Mouse (Mus musculus) heart, postnatal 10 days (tissue): ENCODE results near the gene Hectd4. TPM values are rescaled to one million over a fixed set of nuclear protein-coding genes. Genes with fewer than 3 reads are reported as not detected.
"Not testable (repeated sequence)": the region's sequence is repeated elsewhere in the genome, so short reads cannot be mapped to it uniquely, and the experiment has no call there.

ENCODE experiments used
- DNase-seq, 2 experiments: peaks; one replicate each; pipeline ENCODE4 v3.0.0; 2021
- intact Hi-C: fragments of 180-260 bp; cut with DNase I; formaldehyde crosslinking; loops from one replicate; pipeline ENCODE4 v1.15.1; 2025
- total RNA-seq, 2 experiments: library from RNA; stranded (reverse); gene quantifications; 2 replicates each; pipeline ENCODE4 v1.2.3; 2021

The Hectd4 gene
- total RNA-seq, 2 experiments from 2014 or later: 24.0 to 24.4 TPM

DNA sequence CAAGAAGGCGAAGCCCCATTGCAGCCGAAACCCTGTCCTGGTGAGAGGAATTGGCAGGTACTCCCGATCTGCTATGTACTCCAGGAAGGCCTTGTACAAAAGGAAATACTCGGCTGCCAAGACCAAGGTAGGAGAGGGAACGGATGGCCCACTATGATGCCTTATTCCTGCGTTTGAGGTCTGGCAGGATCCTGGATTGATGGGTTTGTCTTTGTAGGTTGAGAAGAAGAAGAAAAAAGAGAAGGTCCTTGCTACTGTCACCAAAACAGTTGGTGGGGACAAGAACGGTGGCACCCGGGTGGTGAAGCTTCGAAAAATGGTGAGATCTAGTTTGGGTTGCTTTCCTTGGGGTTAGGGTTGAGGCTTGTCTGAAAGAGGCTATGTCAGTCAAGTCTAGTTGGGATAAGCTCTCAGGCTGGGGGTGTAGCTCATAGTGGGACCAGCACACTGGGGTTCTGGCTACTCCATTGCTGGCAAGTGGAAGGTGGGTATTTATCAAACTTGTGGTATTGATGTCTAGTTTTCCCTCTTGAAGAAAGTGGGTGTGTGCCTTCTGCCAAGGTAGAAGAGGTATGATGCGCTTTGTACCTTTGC lies 14.4 kb upstream of the Hectd4 start:
- intact Hi-C loops, DNase-seq: not testable (repeated sequence)

DNA sequence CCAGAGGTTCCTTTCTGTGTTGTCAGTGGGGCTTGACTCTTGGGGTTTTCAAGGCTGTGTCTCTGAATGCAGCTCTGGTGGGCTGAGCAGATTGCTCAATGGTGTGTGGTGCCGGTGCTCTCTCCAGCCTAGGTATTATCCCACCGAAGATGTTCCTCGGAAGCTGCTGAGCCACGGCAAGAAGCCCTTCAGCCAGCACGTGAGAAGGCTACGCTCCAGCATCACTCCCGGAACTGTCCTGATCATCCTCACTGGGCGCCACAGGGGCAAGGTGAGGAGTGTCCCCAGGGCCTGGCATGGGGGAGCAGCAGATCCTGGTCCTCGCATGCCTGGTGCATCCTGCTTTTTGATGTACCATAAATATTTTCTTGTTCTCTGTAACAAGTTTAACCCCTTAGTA lies 13.5 kb upstream of the Hectd4 start:
- intact Hi-C loops: no loop called here
- DNase-seq: no peak

DNA sequence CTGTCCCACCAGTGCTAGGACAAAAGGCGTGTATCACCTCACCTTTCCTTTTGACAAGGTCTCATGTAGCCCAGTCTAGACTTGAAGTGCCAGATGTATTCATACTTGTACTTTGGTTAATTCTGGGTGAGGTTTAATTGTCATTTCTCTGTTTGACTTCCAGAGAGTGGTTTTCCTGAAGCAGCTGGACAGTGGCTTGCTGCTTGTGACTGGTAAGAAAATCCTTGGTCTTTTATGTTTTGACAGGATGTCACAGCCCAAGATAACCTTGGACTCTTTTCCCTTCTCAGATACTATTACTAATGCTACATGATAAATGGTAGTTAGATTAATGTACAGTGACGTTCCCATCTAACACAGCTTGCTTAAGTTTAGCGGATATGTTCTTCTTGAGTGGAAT lies 13.0 kb upstream of the Hectd4 start:
- no peak for DNase-seq
- intact Hi-C loops: no loop called here

DNA sequence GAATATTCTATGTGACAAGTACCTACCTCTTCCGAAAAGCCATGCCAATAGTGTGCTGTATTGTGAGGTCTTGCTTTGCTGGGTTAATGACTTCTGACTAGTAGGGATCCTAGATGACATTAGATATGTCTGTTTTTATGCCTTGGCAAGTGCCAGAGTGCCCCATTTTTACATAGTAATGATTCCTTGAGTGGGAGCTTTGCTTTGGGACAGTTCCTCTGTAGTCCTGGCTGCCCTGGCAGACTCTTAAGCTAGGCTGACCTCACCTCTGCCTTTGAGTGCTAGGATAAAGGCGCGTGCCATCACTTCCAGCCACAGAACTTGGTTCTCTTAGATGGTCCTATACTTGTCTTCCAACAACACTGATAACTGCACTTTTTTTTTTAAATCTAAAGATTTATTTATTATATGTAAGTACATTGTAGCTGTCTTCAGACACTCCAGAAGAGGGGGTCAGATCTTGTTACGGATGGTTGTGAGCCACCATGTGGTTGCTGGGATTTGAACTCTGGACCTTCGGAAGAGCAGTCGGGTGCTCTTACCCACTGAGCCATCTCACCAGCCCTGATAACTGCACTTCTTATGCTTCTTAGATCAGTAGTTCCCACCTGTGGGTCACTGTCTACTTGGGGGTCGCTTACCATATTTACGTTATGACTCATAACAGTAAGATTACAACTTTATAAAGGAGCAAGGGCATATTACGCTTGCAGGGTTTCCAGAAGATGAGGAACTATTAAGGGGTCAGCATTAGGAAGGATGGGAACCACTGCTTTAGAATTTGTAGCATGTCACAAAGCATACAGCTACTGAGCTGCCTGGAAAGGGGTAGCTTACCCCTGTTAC lies 10.0 kb upstream of the Hectd4 start:
- intact Hi-C loops: no loop called here
- DNase-seq: no peak

DNA sequence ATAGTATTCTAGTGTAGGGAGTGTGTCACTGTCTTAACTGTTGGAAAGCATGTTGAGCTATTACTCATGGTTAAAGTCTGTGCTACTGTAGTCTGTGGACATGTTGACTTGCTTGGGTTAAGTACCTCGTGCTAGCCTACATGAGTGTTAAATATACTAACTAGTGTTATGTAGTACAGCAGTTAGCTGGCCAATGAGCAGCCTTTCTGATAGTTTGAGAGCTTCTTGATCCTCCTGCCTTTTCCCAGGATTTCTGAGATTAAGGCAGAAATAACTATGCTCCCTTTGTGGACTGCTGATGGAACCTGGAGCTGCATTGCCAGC lies 9.5 kb upstream of the Hectd4 start:
- intact Hi-C loops: no loop called here
- no peak for DNase-seq

DNA sequence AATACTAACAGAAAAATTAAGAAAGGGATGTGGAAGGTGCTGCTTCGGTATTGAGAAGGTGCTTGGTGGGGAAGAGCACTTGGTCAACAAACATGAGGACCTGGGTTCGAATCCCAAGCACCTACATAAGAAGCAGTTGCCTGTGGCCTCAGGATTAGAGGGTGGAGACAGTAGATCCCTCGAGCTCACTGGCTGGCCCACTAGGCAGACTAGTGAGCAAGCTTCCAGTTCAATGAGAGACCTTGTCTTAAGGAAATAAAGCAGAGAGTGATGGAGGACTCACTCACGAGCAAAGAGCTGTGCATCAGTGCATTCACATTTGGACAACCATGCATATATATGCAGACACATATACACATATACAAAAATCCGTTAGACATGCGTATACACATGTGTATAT lies 7.9 kb upstream of the Hectd4 start:
- DNase-seq: no peak
- intact Hi-C loops: no loop called here

DNA sequence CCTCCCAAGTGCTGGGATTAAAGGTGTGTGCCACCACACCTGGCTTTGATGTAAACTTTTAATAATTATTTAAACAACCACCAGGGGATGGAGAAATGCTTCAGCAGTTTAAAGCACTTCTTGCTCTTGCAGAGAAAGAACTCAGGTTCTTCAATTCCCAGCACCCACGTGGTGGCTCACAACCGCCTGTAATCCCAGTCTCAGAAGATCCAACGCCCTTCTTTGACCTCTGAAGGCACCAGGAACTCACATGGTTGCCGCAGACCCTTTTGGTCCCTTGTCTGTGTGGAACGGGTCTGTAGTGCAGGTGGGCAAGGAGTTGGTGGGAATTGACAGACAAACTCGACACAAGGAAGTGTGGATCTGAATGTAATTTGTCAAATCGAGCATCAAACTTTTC lies 5.3 kb upstream of the Hectd4 start:
- no peak for DNase-seq
- intact Hi-C loops: loop anchor here (1.0 to 5.0 kb wide), 3 partner anchors 53 to 178 kb away; no protein-coding TSS in a partner anchor

DNA sequence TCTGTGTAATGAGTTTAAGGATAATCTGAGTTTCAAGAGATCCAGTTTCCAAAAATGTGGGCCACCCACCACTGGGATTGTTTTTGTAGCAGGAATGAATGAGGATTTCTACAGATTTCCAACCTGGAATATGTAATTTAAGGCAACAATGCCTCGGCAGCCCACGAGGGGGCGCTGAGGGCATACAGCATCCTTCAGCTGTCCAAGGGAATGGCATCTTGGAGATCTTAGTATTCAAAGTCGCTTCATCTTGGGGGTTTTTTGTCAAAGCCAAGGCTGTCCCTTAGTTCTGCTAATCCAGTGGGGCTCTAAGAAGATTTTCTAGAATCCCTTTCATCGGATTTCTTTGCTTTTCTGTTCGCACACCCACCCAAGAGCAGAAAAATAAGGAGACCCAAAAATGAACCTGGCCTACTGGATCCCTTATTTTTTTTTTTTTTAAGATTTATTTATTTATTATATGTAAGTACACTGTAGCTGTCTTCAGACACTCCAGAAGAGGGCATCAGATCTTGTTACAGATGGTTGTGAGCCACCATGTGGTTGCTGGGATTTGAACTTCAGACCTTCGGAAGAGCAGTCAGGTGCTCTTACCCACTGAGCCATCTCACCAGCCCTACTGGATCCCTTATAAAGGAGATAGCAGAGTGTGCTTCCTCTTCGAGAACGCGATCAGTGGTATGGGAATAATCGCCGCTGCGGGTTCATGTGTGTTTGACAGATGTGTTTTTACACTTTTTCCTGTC lies 4.5 kb upstream of the Hectd4 start:
- peak; percentile 58 to 79 for DNase-seq
- intact Hi-C loops: loop anchor here (1.0 to 5.0 kb wide), 3 partner anchors 52 to 177 kb away; no protein-coding TSS in a partner anchor

DNA sequence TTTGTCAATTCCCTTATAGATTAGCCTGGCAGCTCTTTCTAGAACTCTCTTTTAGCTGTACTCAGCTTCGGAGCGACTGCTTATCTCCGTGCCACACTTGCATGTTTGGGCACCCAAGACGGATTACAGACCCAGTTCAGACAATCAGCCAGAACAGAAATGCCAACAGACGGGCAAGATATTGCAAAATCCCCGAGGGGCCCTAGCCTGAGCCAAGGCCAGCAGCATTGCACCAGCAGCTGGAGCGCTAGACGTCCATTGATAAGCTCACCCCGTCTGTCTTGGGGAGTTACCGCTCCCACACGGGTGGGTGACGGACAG lies 3.9 kb upstream of the Hectd4 start:
- DNase-seq: no peak
- intact Hi-C loops: loop anchor here (5.0 kb wide), 2 partner anchors 161 to 176 kb away; no protein-coding TSS in a partner anchor

DNA sequence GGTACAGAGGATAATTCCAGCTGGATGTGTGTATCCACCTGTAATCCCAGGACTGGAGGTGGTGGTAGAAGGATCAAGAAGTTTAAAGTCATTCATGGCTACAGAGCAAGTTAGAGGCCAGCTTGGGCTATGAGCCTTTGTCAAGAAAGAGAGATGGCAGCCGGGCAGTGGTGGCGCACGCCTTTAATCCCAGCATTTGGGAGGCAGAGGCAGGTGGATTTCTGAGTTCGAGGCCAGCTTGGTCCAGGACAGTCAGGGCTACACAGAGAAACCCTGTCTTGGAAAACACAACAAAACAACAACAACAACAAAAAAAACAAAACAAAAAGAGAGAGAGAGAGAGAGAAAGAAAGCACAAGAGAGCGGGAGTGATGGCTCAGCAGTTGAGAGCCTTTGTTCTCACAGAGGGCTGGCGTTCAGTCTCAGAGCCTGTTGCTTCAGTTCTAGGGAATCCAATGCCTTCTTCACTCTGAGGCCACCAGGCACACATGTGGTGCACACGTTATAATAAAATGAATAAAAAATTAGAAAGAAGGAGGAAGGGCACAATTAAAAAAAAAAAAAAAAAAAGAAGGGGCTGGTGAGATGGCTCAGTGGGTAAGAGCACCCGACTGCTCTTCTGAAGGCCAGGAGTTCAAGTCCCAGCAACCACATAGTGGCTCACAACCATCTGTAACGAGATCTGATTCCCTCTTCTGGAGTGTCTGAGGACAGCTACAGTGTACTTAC lies 3.3 kb upstream of the Hectd4 start:
- intact Hi-C loops: loop anchor here (5.0 kb wide), 2 partner anchors 161 to 176 kb away; no protein-coding TSS in a partner anchor
- DNase-seq: not testable (repeated sequence)

DNA sequence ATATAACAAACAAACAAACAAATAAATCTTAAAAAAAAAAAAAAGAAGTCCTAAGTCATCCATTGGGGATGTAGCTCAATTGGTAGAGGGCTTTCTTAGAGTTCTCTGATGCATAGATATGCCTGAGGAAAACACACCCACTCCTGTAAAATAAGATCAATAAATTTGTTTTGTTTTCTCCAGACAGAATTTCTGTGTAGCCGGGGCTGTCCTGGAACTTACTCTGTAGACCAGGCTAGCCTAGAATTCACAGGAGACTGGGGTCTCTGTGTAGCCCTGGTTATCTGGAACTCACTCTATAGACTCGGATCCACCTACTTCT lies 2.7 kb upstream of the Hectd4 start:
- intact Hi-C loops: loop anchor here (5.0 kb wide), 2 partner anchors 160 to 175 kb away; no protein-coding TSS in a partner anchor
- no peak for DNase-seq

DNA sequence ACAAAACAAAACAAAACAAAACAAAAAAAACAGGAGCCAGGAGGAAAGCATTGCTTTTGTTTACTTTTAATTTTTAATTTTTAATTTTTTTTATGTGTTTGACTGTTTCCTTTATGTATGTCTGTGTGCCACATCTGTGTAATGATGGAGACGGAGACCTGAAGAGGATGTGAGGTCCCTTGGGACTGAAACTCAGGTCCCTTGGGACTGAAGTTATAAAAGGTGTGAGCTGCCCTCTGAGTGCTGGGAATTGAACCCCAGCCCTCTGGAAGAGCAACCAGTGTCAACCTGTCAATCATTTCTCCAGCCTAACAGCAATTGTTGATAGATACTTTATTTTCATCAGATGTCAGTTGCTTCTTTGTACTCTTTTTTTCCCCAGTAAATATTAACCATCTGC lies 829 bp upstream of the Hectd4 start:
- no peak for DNase-seq
- intact Hi-C loops: loop anchor here (5.0 kb wide), 2 partner anchors 158 to 173 kb away; no protein-coding TSS in a partner anchor

DNA sequence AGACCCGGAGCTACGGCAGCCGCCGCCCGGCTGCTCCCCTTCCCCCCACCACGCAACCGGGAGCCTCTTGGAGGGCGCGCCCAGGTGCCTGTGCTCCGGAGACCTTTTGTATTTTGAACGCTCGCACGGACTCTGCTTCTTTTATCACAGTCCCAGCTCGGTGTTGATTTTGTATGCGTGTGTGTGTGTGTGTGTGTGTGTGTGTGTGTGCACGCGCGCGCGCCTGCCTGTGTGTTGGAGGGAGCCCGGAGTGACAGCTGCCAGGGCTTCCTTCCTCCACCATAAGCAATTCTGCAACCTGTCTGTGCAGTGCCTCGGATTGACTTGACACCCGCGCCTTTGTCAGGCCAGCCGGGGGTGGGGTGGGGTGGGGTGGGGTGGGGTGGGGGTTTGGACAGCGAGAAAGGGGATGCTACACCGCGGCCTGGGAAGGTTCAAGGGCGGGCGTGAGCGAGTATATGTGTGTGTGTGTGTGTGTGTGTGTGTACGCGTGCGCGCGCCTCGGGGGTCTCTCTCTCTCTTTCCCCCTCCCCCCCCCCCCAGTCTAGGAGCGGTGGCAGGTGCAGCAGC lies 798 bp downstream of the Hectd4 start:
- DNase-seq: peak; percentile 41 to 50
- intact Hi-C loops: no loop called here

DNA sequence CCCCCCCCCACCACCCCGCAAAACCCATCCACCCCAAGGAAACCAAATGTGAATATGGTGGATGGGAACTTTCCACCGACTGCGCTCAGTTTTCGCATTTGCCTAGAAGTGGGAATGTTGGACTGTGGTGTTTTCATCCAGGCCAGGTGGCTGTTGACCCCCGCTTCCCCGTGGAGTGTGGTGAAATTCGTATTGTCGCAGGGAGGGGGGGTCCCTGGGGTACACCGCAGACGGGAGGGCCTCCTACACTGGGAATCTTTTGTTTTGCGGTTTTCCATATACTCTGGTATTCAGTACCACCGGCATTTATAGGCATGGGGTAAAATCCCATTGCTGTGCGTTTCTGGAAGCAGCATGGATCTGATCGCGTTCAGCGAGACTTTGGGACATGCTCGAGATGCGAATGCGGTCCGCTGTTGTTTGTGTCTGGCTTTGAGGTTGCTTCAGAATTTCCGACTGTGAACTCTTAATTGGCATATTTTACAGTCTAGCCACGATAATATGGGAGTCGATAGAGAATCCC lies 1.4 kb downstream of the Hectd4 start:
- DNase-seq: no peak
- intact Hi-C loops: no loop called here

DNA sequence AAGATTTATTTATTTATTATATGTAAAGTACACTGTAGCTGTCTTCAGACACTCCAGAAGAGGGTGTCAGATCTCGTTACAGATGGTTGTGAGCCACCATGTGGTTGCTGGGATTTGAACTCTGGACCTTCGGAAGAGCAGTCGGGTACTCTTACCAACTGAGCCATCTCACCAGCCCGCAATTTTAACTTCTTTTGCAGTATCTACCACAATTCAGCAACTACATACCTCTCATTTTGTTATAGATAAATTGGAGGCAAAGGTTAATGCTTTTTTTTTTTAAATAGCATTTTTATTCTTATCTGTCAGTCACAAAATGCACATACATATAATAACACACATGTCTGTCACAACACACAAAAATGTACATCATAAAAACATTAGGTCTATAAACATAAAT lies 4.0 kb downstream of the Hectd4 start:
- intact Hi-C loops, DNase-seq: not testable (repeated sequence)

DNA sequence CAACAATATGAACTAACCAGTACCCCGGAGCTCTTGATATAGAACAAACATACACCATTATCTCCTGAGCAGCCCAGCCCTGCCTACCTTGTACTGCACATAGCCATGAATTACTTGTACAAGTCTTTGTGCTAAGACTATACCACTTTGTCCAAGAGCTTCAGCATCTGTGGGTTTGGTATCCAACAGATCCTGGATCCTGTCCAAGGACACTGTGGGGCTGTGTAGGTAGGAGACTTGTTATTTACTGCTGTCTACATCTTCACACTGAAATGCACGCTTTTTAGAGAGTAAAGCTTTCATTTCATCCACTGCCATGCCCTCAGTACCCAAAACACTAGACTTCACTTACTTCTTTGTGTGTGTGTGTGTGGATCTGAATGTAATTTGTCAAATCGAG lies 4.8 kb downstream of the Hectd4 start:
- DNase-seq: no peak
- intact Hi-C loops: no loop called here

DNA sequence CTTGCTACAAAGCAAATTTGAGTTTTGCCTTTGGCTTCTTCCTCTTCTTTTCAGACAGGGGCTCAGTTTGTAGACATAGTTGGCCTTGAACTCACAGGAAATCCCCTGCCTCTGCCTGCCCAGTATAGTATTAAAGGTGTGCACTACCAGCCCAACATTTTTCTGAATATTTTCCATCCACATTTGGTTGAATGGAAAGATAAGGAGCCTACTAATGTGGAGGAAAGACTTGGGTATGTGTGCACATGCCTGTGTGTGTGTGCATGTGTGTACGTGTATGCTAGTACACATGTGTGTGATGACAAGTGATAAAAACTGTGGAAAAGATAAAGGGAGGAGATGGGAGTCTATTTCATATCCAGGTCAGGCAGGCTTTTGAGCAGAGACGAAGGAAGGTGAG lies 5.8 kb downstream of the Hectd4 start:
- no peak for DNase-seq
- intact Hi-C loops: no loop called here

DNA sequence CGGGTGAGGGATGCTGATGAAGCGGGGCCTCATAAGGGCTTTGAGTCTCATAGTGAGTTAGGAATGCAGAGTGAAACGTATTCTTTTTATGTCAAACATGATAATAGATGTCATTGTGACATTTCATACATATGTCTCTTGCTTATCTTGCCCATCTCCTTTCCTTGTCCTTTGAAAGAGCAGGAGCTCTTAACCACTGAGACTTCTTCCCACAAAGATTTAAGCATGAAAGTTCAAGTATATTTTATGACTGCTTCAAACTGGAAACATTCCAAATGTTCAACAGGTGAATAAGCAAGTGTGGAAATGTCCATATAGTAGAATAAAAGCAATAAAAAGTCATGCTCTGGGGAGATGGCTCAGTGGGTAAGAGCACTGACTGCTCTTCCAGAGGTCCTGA lies 6.4 kb downstream of the Hectd4 start:
- intact Hi-C loops: no loop called here
- DNase-seq: no peak

DNA sequence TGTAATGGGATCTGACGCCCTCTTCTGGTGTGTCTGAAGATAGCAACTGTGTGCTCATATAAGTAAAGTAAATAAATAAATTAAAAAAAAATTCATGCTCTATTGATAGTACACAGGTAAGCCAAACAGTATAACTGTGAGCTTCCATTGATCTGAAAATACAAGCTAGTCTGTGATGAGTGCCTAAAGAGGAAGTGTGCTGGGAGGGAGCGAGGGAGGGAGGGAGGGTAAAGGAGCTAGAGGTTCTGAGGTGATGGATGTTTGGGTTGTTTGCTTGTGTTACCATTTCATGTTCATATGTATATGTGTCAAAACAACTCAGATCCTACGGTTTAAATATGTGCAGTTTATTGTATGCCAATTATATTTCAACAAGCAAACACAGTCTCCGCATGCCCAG lies 6.8 kb downstream of the Hectd4 start:
- intact Hi-C loops: no loop called here
- DNase-seq: no peak

DNA sequence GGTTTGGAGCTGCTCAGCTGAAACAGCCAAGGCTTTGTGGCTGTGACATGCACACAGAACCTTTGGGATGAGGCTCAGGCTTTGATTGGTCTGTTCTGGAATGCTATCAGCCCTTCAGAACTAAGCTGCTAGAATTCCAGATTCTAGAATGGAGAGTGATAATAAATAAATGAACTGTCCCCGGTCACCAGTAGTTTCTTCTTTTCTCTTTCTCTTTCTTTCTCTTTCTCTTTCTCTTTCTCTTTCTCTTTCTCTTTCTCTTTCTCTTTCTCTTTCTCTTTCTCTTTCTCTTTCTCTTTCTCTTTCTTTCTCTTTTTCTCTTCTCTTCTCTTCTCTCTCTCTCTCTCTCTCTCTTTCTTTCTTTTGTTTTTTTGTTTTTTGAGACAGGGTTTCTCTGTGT lies 7.3 kb downstream of the Hectd4 start:
- intact Hi-C loops, DNase-seq: not testable (repeated sequence)

DNA sequence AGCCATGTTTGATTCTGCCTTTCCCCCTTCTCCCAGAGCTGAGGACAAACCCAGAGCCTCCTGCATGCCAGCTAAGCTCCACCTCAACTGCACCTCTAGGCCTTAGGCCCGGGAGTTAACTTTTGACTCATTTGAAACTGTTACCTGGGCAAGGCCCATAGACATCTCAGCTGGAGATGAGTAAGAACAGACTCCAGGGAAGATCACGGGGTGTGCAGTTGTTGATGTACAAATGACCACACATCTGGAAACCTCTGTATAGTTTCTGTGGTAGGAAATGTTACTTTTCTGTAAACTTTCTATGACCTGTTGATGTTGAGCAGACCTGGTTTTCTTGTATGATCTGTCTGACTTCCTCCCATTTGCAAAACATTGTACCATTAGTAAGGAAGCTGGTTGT lies 9.2 kb downstream of the Hectd4 start:
- intact Hi-C loops: no loop called here
- no peak for DNase-seq
